Mouse (Mus musculus) midbrain, embryonic 12.5 days (tissue): ENCODE results near the gene Hdhd5. TPM values are rescaled to one million over a fixed set of nuclear protein-coding genes. Genes with fewer than 3 reads are reported as not detected.

ENCODE experiments used
- ATAC-seq: fragments of 200-750 bp; cut with Nextera tagmentation; 2 replicates; pipeline ENCODE4 v1.8.0; 2017; ENCODE audit warnings: low read depth, moderate TSS enrichment, moderate library complexity; ENCODE audit not compliant: low FRiP score
- H3K27ac ChIP-seq: fragments of 300-500 bp; sonication (generic); replicated peaks from 2 replicates; pipeline ENCODE4 v1.5.1; 2016; ENCODE audit warnings: mild to moderate bottlenecking
- H3K27me3 ChIP-seq: fragments of 300-500 bp; sonication (generic); 2 replicates; pipeline ENCODE4 v1.6.1; 2016; ENCODE audit warnings: mild to moderate bottlenecking
- H3K36me3 ChIP-seq: fragments of 300-500 bp; sonication (generic); 2 replicates; pipeline ENCODE4 v1.6.1; 2016
- H3K4me1 ChIP-seq: fragments of 300-500 bp; sonication (generic); 2 replicates; pipeline ENCODE4 v1.6.1; 2016
- H3K4me2 ChIP-seq: fragments of 300-500 bp; sonication (generic); replicated peaks from 2 replicates; pipeline ENCODE4 v1.6.1; 2016; ENCODE audit warnings: mild to moderate bottlenecking, moderate library complexity
- H3K4me3 ChIP-seq: fragments of 300-500 bp; sonication (generic); 2 replicates; pipeline ENCODE4 v1.5.1; 2016; ENCODE audit warnings: mild to moderate bottlenecking
- H3K9ac ChIP-seq: fragments of 300-500 bp; sonication (generic); replicated peaks from 2 replicates; pipeline ENCODE4 v1.6.1; 2016; ENCODE audit warnings: mild to moderate bottlenecking, moderate library complexity
- H3K9me3 ChIP-seq: fragments of 300-500 bp; sonication (generic); 2 replicates; pipeline ENCODE4 v1.6.1; 2016; ENCODE audit warnings: mild to moderate bottlenecking
- WGBS: fragments of 180-500 bp; shearing (Covaris S2); methylation state at CpG from one replicate; pipeline ENCODE4 v1.1.7; 2016; 5-methylcytosine and 5-hydroxymethylcytosine counted together
- polyA plus RNA-seq: library from polyadenylated mRNA; unstranded; fragments of >200 nt; fragmentation: Nextera tagmentation; extraction: Ambion mirVana; gene quantifications from 2 replicates; pipeline ENCODE4 v1.2.1, GENCODE M21; 2016

Gene Hdhd5
- polyA plus RNA-seq, 1 experiment from 2014 or later = 19.0 TPM

DNA sequence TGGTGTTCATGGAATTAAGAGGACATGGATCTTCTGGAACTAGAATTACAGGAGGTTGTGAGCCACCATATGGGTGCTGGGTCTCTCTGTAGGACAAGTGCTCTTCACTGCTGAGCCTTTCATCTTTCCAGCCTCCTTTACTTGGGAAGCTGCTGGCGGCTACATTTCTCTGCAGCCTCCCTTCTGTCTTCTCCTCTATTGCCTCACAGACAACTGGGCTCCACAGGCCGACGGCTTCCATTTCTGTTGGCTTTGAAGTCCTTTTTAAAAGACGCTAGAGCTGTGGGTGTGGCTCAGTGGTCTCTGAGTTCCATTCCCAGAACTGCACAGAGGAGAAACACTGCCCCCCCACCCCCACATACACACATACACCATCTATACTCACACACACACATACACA is 65.7 kb downstream of the Hdhd5 start:
- no peak overlapping the region for H3K9ac ChIP-seq
- ATAC-seq = no peak
- H3K4me3 ChIP-seq = no peak overlapping the region
- H3K9me3 ChIP-seq = no peaks in the 10 kb centered on the region
- H3K4me2 ChIP-seq = no peak overlapping the region
- H3K36me3 ChIP-seq = no peaks in the 10 kb centered on the region
- no peak overlapping the region for H3K27ac ChIP-seq
- peaks cover 10% of the 10 kb centered on the region for H3K4me1 ChIP-seq
- 37% methylated on average over 4 of the region's 4 CpGs for WGBS
- peaks cover 50% of the 10 kb centered on the region for H3K27me3 ChIP-seq

DNA sequence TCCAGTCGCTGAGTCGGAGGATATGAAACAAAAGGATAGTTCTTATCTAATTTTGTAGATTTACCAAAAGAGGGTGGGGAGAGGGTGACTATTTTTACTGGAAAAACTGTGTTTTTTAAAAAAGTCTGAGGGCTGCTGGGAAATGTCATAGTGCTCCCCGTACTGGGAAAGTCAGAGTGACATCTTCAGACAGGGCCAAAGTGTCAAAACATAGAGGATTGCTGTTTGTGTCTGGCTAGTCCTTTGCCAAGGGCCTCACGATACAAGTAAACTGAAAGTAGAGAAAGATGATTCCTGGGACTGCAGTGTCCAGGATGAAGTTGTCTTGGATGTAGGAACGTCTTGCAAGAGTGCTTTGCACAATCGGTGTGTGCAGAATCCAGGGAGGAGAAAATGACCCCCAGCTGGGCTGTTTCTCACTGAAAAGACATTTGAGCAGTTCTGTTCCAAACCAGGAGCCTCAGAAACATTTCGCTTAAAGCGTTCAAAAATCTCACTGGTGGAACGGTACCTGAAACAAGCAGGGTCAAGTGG is 66.6 kb downstream of the Hdhd5 start:
- H3K9ac ChIP-seq = no peak overlapping the region
- no peak overlapping the region for H3K4me3 ChIP-seq
- H3K36me3 ChIP-seq = no peaks in the 10 kb centered on the region
- H3K27ac ChIP-seq = no peak overlapping the region
- peaks cover 50% of the 10 kb centered on the region for H3K27me3 ChIP-seq
- peaks cover 10% of the 10 kb centered on the region for H3K4me1 ChIP-seq
- 58% methylated on average over 9 of the region's 9 CpGs for WGBS
- no peaks in the 10 kb centered on the region for H3K9me3 ChIP-seq
- no peak for ATAC-seq
- peak overlapping the region; percentile 66 for H3K4me2 ChIP-seq

DNA sequence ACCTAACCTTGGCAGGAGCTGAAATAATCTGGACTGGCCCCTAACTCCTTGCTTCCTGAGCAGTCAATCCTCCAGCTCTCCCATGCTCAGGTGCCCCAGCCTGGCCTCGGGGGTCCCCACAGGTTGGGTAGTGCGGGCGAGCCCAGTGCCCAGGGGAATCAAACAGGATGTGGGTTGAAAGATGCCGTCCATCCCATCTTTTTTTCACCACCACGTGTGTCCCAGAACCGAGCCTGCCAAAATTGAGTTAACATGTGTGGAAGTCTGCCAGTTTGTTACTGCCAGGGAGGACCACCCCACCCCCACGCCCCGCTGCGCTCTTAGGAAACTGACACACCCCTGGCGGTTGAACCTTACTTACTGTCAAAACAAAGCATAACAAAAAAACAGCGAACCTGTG is 67.2 kb downstream of the Hdhd5 start:
- Histone ChIP-seq H3K27ac (no peak overlapping the region), H3K36me3 (no peaks in the 10 kb centered on the region), H3K9me3 (no peaks in the 10 kb centered on the region), H3K4me2 (peak overlapping the region; percentile 66), H3K9ac (0 out of 2 replicates have a peak overlapping the region, but pooled peaks have one; percentile 50), H3K4me1 (peaks cover 10% of the 10 kb centered on the region), H3K27me3 (peaks cover 50% of the 10 kb centered on the region), H3K4me3 (peak overlapping the region; percentile 53)
- WGBS = 5% methylated on average over 11 of the region's 11 CpGs
- ATAC-seq = no peak; the same call in 1 of the 2 replicates

DNA sequence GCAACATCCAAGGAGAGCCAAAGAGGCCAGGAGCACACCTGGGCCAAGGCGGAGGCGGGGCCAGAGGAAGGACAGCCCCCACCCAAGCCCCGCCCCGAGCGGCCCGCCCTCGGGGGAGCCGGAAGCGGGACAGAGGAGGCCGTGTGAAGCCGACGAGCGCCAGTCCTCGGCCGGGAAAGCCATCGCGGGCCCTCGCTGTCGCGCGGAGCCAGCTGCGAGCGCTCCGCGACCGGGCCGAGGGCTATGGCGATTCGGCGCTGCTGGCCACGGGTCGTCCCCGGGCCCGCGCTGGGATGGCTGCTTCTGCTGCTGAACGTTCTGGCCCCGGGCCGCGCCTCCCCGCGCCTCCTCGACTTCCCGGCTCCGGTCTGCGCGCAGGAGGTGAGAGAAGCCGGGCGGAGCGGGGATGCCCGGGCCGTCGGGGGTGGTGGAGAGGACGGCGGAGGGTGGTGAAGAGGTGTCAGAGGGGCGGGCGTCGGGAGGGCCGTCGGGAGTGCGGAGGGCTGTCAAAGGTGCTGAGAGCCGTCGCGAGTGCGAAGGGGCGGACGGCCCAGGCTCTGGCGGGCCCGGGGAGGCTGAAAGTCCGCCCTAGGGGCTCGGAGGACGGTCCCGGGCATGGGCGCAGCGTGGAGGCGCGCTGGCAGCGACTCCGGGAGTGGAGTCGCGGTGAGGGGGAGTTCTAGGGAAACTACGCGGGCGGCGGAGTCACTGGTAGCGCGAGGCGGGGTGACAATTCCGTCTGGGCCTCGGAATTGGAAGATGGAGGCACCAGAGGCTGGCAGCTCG is 67.8 kb downstream of the Hdhd5 start, which contains the start of gene Il17ra:
Gene Il17ra, plus strand, starts transcription at position 162 of the 786 bp plus-strand sequence.
- peak within 1 kb of the TSS; percentile 53 for H3K4me3 ChIP-seq
- ATAC-seq = peak; percentile 86
- H3K36me3 ChIP-seq = no peaks in the 10 kb centered on the region
- no peaks in the 10 kb centered on the region for H3K9me3 ChIP-seq
- peaks cover 50% of the 10 kb centered on the region for H3K27me3 ChIP-seq
- under 1% methylated on average over 86 of the region's 90 CpGs for WGBS
- H3K4me2 ChIP-seq = peak within 1 kb of the TSS; percentile 66
- H3K9ac ChIP-seq = peak within 1 kb of the TSS; percentile 50
- H3K27ac ChIP-seq = no peak within 1 kb of the TSS
- H3K4me1 ChIP-seq = peaks cover 10% of the 10 kb centered on the region

DNA sequence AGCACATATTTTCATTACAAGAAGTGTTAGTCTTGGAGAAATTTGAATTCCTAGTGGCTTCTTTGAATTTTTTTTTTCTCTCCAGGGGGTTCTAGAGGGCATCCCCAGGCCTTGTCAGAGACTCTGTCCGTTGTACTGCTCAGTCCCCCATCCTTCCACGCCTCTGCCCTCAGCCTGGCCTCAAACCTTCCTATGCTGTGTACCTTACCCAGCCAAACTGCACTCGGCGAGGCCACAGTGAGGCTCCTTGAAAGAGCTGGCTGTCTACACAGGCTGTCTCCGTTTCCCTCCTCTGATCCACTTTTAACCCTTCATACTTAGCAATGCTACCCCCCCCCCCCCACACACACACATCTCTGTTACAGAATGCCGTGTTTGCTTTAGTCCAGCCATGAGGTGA is 68.9 kb downstream of the Hdhd5 start:
- Histone ChIP-seq H3K9me3 (no peaks in the 10 kb centered on the region), H3K27ac (no peak overlapping the region), H3K4me2 (no peak overlapping the region), H3K4me1 (peaks cover 10% of the 10 kb centered on the region), H3K4me3 (no peak overlapping the region), H3K27me3 (peaks cover 50% of the 10 kb centered on the region), H3K36me3 (no peaks in the 10 kb centered on the region), H3K9ac (no peak overlapping the region)
- 66% methylated on average over 6 of the region's 6 CpGs for WGBS
- ATAC-seq = no peak

DNA sequence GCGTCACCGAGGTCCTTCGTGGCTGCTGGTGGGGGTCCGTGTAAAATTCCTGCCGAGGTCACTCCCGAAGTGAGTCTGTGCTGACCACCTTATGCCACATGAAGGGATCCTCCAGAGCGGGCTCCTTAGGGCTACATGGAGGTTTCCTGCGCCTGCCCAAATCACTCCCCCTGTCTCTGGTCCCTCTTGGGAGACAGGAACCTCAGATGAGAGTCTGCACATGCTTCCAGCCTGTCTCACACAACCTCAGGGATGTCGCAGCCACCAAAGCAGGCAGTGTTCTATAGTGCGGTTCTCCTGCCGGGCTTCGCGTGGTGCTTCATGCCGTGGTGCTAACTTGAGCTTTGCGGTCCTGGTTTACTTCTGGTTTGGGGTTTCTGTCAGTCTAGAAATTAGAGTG is 69.9 kb downstream of the Hdhd5 start:
- Histone ChIP-seq H3K4me3 (no peak overlapping the region), H3K27ac (no peak overlapping the region), H3K9ac (no peak overlapping the region), H3K36me3 (no peaks in the 10 kb centered on the region), H3K4me1 (peaks cover 10% of the 10 kb centered on the region), H3K27me3 (peaks cover 46% of the 10 kb centered on the region), H3K9me3 (no peaks in the 10 kb centered on the region), H3K4me2 (no peak overlapping the region)
- no peak for ATAC-seq
- 68% methylated on average over 15 of the region's 15 CpGs for whole genome bisulfite sequencing

Other genes starting within 250 kb of the Hdhd5 start
- not detected in 2 replicates for gene D330020A13Rik, start 237.0 kb downstream of the Hdhd5 start, polyA plus RNA-seq
- 0.13 and 0.16 TPM in 2 replicates for gene B4galnt3, start 236.8 kb downstream of the Hdhd5 start, polyA plus RNA-seq
- gene Kdm5a, start 167.2 kb downstream of the Hdhd5 start, polyA plus RNA-seq = 64.7 and 65.9 TPM in 2 replicates
- 24.6 and 25.2 TPM in 2 replicates for gene Ccdc77, start 166.9 kb downstream of the Hdhd5 start, polyA plus RNA-seq
- 3.6 and 3.8 TPM in 2 replicates for gene Il17ra, start 68.1 kb downstream of the Hdhd5 start, polyA plus RNA-seq
- 2.5 and 3.0 TPM in 2 replicates for gene Tmem121b, start 37.5 kb downstream of the Hdhd5 start, polyA plus RNA-seq
- 13.6 and 16.8 TPM in 2 replicates for gene Cecr2, start 135.1 kb upstream of the Hdhd5 start, polyA plus RNA-seq
- gene Slc25a18, start 242.3 kb upstream of the Hdhd5 start, polyA plus RNA-seq = 1.4 and 1.9 TPM in 2 replicates